Mouse (Mus musculus) neural tube, embryonic 12.5 days (tissue): ENCODE results near the gene Ipp. TPM values are rescaled to one million over a fixed set of nuclear protein-coding genes. Genes with fewer than 3 reads are reported as not detected.

Experiments used
- ATAC-seq: fragments of 200-750 bp; cut with Nextera tagmentation; 2 replicates; pipeline ENCODE4 v1.8.0; 2017; ENCODE audit warnings: low read depth, mild to moderate bottlenecking, moderate TSS enrichment, moderate library complexity; ENCODE audit not compliant: low FRiP score
- H3K27ac ChIP-seq: fragments of 300-500 bp; sonication (generic); 2 replicates; pipeline ENCODE4 v1.5.1; 2016
- H3K27me3 ChIP-seq: fragments of 300-500 bp; sonication (generic); replicated peaks from 2 replicates; pipeline ENCODE4 v1.6.1; 2016; ENCODE audit warnings: mild to moderate bottlenecking
- H3K36me3 ChIP-seq: fragments of 300-500 bp; sonication (generic); 2 replicates; pipeline ENCODE4 v1.6.1; 2016; ENCODE audit warnings: mild to moderate bottlenecking
- H3K4me1 ChIP-seq: fragments of 300-500 bp; sonication (generic); 2 replicates; pipeline ENCODE4 v1.6.1; 2016
- H3K4me2 ChIP-seq: fragments of 300-500 bp; sonication (generic); replicated peaks from 2 replicates; pipeline ENCODE4 v1.6.1; 2016; ENCODE audit warnings: mild to moderate bottlenecking
- H3K4me3 ChIP-seq: fragments of 300-500 bp; sonication (generic); 2 replicates; pipeline ENCODE4 v1.5.1; 2016
- H3K9ac ChIP-seq: fragments of 300-500 bp; sonication (generic); 2 replicates; pipeline ENCODE4 v1.6.1; 2016; ENCODE audit warnings: mild to moderate bottlenecking
- H3K9me3 ChIP-seq: fragments of 300-500 bp; sonication (generic); 2 replicates; pipeline ENCODE4 v1.6.1; 2016; ENCODE audit warnings: mild to moderate bottlenecking
- WGBS: fragments of 180-500 bp; shearing (Covaris S2); methylation state at CpG from one replicate; pipeline ENCODE4 v1.1.7; 2016; 5-methylcytosine and 5-hydroxymethylcytosine counted together
- polyA plus RNA-seq: library from polyadenylated mRNA; unstranded; fragments of >200 nt; fragmentation: Nextera tagmentation; extraction: Ambion mirVana; gene quantifications from 2 replicates; pipeline ENCODE4 v1.2.1, GENCODE M21; 2016

Gene Ipp
- 13.2 and 14.7 TPM in 2 replicates for polyA plus RNA-seq

DNA sequence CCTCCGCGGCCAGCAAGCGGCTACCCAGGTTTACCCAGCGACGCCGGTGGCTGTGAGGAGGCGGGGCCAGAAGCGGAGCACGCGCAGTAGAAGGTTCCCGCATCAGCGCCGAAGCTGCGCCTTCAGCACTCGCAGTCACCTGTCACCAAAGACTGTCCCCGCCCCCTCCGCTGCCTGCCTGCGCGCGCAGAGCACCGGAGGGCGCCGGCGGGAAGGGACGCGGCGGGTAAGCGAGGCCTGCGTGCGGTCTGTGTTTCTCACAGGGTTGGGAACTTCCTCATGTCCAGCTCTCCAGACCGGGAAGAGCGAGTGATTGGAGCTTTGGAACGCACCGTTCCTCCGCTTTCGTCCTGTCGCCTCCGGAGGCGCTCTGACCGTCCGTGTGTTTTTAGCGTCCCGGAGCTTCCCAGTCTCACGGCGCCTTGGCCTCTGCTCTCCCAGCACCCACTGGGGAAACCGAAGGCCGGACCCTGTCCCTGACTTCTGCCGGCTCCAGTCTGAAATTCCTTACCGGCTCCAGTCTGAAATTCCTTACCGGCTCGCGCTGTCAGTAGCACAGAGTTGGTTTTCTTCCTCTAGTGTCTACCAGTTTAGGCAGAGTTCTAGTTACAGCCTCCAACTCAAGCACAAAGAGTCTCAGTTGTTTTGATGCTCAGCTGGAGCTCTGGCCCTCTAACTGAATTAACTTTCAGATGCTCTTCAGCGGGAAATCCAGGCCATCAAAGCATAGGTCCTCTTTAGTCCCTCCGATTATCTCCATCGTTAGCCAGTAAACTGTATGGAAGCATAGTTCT lies at the start of gene Ipp:
Gene Ipp (plus strand): TSS at position 125 of the 794 bp plus-strand sequence.
- peak; percentile 97 for ATAC-seq
- peak within 1 kb of the TSS; percentile 75 for H3K9ac ChIP-seq
- H3K36me3 ChIP-seq = no peaks in the 10 kb centered on the region
- H3K4me3 ChIP-seq = peak within 1 kb of the TSS; percentile 58
- peak within 1 kb of the TSS; percentile 72 for H3K27ac ChIP-seq
- peaks cover 7% of the 10 kb centered on the region for H3K4me1 ChIP-seq
- H3K27me3 ChIP-seq = no peaks in the 10 kb centered on the region
- H3K9me3 ChIP-seq = no peaks in the 10 kb centered on the region
- H3K4me2 ChIP-seq = peak within 1 kb of the TSS; percentile 72
- 1% methylated on average over 55 of the region's 55 CpGs for WGBS

DNA sequence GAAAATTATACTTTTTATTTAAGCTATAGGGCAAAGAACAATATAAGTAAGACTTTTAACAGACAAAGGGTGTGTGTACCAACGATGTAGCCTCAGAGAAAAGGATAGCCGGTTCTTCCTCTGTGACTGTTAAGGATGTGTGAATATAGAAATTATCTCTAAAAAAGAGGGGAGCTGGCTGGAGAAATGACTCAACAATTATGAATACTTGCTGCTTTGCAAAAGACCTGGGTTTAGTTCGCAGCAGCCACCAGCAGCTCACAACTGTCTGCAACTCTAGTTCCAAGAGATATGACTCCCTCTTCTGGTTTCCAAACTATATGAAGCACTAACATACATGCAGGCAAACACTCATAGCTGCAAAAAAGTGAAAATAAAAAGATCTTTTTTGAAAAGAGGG lies 45.4 kb upstream of the Ipp start:
- no peak for ATAC-seq
- Histone ChIP-seq H3K4me1 (peaks cover 14% of the 10 kb centered on the region), H3K9me3 (no peaks in the 10 kb centered on the region), H3K27ac (no peak overlapping the region), H3K4me2 (peak overlapping the region; percentile 74; the same call in 1 of the 2 replicates), H3K36me3 (no peaks in the 10 kb centered on the region), H3K9ac (no peak overlapping the region), H3K27me3 (no peaks in the 10 kb centered on the region), H3K4me3 (no peak overlapping the region)
- WGBS = 94% methylated on average over 3 of the region's 3 CpGs

DNA sequence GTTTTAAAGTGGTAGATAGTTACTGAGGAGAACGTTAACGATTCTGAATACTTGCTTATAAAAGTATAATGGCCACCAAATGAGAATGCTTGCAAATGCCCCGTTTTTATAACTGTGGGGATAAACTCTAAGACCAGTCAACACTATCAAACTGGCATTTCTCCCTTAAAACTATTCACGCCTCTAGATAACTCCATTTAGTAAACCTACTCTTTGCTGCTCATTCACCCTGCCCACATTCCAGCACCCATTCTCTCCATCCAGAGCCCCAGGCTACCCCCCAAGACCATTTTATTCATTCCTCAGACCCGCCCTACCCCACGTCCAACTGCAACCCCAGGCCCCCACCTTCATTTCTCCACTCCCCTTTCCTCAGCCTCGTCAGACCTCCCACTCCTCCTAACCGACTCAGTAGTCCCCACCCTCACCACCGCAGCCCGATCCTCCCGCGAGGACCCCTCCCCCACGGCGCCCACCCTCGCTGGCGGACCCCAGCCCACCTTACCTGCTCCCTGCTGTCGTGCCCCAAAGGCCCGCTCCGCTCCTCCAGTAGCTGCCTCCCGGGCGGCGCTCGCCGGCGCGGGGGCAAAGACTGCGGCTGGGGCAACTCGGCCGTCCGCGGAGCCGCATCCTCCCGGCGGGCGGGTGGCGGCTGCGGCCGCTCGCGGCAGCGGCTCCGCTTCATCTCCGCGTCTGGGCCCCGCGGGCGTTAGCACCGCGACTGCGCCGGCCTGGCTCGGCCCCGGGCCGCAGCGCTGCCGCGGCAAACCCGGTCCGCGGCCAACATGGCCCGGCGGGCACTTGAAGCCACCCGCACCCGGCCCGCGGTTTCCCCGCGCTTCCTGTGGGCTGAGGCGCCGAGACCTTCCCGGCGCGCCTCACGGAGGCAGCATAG lies 43.9 kb upstream of the Ipp start:
- peak; percentile 66 for ATAC-seq
- Histone ChIP-seq H3K4me2 (peak overlapping the region; percentile 74), H3K9me3 (peaks cover 4% of the 10 kb centered on the region; the same call in 1 of the 2 replicates), H3K9ac (peak overlapping the region; percentile 98), H3K4me1 (peaks cover 14% of the 10 kb centered on the region), H3K27me3 (no peaks in the 10 kb centered on the region), H3K36me3 (no peaks in the 10 kb centered on the region), H3K4me3 (peak overlapping the region; percentile 96), H3K27ac (peak overlapping the region; percentile 90)
- 2% methylated on average over 66 of the region's 74 CpGs for WGBS

DNA sequence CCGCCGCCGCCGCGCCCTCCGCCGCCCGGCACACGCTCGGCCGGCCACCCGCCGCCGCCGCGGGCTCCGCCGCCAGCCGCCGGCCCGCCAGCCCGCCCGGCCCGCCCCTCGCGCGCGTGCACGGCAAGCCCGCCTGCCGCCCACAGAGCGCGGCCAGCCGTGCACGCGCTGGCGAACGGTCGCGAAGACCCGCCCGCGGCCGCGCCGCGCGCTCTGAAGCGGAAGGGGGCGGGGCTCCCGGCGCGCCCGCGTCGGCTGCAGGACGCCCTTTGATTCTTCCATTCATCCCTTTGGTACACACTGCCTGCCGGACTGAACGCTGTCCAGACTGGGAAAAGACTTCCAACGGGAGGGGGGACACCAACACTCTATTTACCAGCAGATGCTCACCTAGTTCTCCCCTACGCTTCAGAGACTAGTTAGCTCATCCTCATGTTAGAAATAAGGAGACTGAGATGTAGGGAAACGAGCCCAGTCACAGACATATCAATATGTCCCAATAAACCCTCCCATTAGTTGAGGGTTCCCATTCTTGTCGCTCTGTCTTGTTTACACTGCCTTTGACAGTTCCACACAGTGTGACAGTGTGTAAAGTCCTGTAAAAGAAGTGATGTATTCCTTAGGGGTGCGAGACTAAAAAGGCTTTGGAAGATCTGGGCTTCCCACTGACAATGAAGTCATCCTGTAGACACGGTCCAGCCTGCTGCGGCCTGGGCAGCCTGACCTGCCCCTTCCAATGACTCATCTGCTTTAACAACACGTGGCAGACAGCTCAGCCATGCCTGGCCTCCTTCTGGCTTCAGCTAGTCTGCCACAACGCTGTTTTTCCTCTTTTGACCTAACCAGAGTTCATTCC lies 43.0 kb upstream of the Ipp start, which contains the start of gene Mast2:
Gene Mast2 (minus strand): TSS at position 58 of the 856 bp plus-strand sequence.
- WGBS = 1% methylated on average over 68 of the region's 68 CpGs
- H3K4me1 ChIP-seq = peaks cover 14% of the 10 kb centered on the region
- peak; percentile 90 for ATAC-seq
- H3K27me3 ChIP-seq = no peaks in the 10 kb centered on the region
- peak within 1 kb of the TSS; percentile 90 for H3K27ac ChIP-seq
- peak within 1 kb of the TSS; percentile 74 for H3K4me2 ChIP-seq
- peaks cover 4% of the 10 kb centered on the region; the same call in 1 of the 2 replicates for H3K9me3 ChIP-seq
- H3K36me3 ChIP-seq = no peaks in the 10 kb centered on the region
- peak within 1 kb of the TSS; percentile 96 for H3K4me3 ChIP-seq
- H3K9ac ChIP-seq = peak within 1 kb of the TSS; percentile 98

DNA sequence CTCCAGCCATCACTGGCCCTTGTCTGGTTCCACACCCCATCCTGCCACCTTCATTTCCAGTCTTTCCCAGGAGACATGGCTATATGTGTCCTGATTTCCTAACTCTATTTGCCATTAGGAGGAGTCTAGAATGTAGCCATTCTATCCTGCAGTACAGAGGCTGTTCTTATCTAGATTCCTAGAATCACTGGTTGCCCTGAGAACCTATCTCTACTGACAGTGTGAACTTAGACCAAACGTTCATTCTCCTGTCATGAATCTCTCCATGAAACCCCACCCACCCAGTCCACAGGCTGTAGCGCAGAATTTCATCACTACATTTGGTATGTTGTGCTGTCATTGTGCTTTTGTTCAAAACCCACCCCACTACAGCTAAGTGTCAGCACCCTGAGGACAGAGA lies 26.0 kb upstream of the Ipp start:
- Histone ChIP-seq H3K4me3 (no peak overlapping the region), H3K9ac (no peak overlapping the region), H3K27ac (no peak overlapping the region), H3K4me1 (no peaks in the 10 kb centered on the region), H3K27me3 (no peaks in the 10 kb centered on the region), H3K9me3 (no peaks in the 10 kb centered on the region), H3K36me3 (no peaks in the 10 kb centered on the region), H3K4me2 (no peak overlapping the region)
- 74% methylated on average over 2 of the region's 2 CpGs for WGBS
- ATAC-seq = no peak

DNA sequence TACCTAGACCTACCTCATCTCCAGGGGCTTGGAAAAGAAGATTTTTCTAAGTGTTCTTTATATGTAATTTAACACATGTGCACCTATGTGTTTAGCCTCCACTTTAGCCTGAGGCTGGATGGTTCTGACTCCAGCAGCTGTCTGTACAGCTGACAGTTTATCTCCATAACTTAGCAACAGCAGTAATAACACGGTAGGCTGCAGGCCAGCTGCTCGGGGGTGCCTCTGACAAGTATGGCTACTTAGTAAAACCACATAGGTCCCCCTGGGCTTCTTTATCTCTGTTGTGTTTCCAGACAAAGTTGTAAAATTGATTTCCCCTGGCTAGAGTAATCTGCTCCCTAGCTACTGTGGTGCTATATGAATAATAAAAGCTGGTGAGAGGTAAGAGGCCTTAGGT lies 23.9 kb upstream of the Ipp start:
- H3K4me2 ChIP-seq = no peak overlapping the region
- WGBS = 21% methylated on average over 2 of the region's 2 CpGs

DNA sequence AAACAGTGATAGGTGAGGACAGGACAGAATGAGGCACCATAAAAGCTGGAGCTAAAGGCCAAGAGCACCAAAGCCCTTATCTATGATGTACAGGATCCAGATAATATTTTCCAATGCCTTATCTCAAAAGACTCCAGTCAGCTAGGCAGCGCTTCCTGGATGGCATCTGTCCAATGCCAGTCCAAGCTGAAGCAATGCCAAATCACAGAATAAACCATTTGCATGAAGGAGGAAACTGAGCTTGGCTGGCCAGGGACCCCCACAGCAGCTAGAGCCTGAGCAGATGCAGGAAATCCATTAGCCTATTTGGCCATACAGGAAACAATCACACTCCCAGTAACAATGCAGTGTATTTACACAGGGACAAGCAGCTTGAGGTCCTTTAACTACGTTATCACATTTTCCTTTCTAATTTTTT lies 16.2 kb upstream of the Ipp start:
- ATAC-seq = no peak
- WGBS = 74% methylated on average over 2 of the region's 2 CpGs
- no peak overlapping the region for H3K9ac ChIP-seq

More for the DNA sequence above, 23.9 kb upstream of the Ipp start:
- H3K9ac ChIP-seq = no peak overlapping the region
- H3K27ac ChIP-seq = no peak overlapping the region
- no peaks in the 10 kb centered on the region for H3K36me3 ChIP-seq
- H3K4me1 ChIP-seq = no peaks in the 10 kb centered on the region
- ATAC-seq = no peak
- H3K27me3 ChIP-seq = no peaks in the 10 kb centered on the region
- H3K9me3 ChIP-seq = no peaks in the 10 kb centered on the region
- no peak overlapping the region for H3K4me3 ChIP-seq

DNA sequence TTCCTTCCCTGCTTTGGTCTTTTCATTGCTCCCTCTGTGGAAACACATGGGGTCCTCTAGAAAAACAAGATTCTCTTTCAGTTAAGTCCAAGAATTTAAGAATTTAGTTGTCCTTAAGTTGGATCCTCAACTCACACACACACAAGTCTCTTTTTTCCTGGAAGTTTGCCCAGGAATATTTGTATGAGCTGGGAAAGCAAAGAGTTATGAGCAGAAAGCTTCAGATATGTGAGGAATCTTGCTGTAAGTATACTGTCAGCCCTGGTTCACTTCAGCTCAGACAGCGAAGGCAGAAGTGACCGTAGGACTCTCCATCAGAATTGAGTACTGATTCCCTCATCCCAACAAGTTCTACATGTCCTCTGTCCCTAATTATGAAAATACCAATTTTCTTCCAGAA lies 15.5 kb upstream of the Ipp start:
- H3K4me2 ChIP-seq = no peak overlapping the region
- 94% methylated on average over 2 of the region's 2 CpGs for WGBS
- no peaks in the 10 kb centered on the region for H3K27me3 ChIP-seq
- ATAC-seq = no peak
- peaks cover 3% of the 10 kb centered on the region; the same call in 1 of the 2 replicates for H3K9me3 ChIP-seq
- H3K36me3 ChIP-seq = no peaks in the 10 kb centered on the region
- H3K9ac ChIP-seq = no peak overlapping the region
- H3K4me1 ChIP-seq = no peaks in the 10 kb centered on the region
- H3K27ac ChIP-seq = no peak overlapping the region
- no peak overlapping the region for H3K4me3 ChIP-seq

More for the DNA sequence above, 16.2 kb upstream of the Ipp start:
- H3K4me3 ChIP-seq = no peak overlapping the region
- H3K9me3 ChIP-seq = peaks cover 3% of the 10 kb centered on the region; the same call in 1 of the 2 replicates
- H3K36me3 ChIP-seq = no peaks in the 10 kb centered on the region
- H3K4me2 ChIP-seq = no peak overlapping the region
- H3K4me1 ChIP-seq = no peaks in the 10 kb centered on the region
- no peak overlapping the region for H3K27ac ChIP-seq
- H3K27me3 ChIP-seq = no peaks in the 10 kb centered on the region

DNA sequence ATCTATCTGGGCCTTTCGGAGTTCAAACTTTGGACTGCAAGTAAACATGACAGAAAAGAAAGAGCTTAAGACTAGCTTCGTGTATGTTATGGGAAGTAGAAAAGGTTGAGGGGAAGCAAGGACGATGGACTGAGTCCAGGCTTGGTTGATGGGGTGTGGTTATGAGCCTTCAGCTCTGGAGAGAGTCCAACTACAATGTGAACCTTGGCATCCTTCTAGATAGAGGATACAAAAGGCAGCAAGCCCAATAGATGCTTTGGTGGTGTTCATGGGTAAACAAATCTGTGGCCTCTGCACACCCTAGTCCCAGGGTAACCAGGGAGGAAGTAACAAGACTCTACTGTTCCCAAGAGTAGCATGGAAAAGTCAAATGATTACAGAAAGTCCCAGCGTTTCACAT lies 14.9 kb upstream of the Ipp start:
- H3K4me3 ChIP-seq = no peak overlapping the region
- H3K27ac ChIP-seq = no peak overlapping the region

DNA sequence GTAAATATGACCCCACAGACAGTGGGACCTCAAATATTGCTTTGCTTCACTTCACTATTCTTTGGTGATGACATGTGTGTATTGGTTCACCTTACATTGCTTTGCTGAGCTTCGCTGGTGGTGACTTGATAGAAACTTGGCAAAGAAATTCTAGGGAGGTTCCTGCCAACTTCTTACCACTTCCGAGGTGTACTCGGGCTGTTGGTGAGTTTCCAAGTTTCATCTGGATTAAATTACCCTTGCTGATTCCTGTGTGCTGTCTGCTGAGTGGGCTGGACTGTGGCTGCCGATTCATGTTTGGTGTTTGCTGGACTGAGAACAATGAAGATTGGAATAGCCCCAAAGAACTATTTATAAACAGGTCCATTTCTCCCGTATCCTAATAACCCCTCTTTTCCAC lies 13.7 kb upstream of the Ipp start:
- Histone ChIP-seq H3K27me3 (no peaks in the 10 kb centered on the region), H3K36me3 (no peaks in the 10 kb centered on the region), H3K4me3 (no peak overlapping the region), H3K9ac (no peak overlapping the region), H3K27ac (no peak overlapping the region), H3K4me2 (no peak overlapping the region), H3K9me3 (peaks cover 3% of the 10 kb centered on the region; the same call in 1 of the 2 replicates), H3K4me1 (no peaks in the 10 kb centered on the region)
- no peak for ATAC-seq
- WGBS = 88% methylated on average over 5 of the region's 5 CpGs

More for the DNA sequence above, 14.9 kb upstream of the Ipp start:
- H3K9me3 ChIP-seq = peaks cover 3% of the 10 kb centered on the region; the same call in 1 of the 2 replicates
- H3K9ac ChIP-seq = no peak overlapping the region
- no peaks in the 10 kb centered on the region for H3K27me3 ChIP-seq
- H3K36me3 ChIP-seq = no peaks in the 10 kb centered on the region
- ATAC-seq = no peak
- WGBS = 83% methylated on average over 4 of the region's 4 CpGs
- H3K4me2 ChIP-seq = no peak overlapping the region
- H3K4me1 ChIP-seq = no peaks in the 10 kb centered on the region

DNA sequence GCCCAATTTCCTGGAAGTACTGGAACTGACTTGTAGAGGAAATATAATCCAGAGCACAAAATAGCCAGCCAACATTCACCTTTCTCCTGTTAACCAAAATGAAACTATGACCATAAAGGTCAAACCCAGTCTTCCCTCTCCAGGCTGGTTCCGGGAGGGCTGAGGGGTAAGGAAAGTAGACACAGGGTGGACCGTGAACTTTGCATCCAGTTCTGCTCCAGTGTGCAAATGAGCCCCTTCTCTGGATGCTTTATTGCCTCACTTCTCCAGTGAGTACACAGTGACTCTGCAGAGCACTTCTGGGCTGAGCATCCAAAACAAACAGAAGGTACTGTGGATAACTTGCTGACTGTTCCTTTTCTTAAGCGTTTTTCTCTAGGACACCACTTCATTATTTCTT lies 7.4 kb upstream of the Ipp start:
- Histone ChIP-seq H3K4me3 (no peak overlapping the region), H3K9me3 (no peaks in the 10 kb centered on the region), H3K27ac (no peak overlapping the region), H3K27me3 (no peaks in the 10 kb centered on the region), H3K36me3 (no peaks in the 10 kb centered on the region), H3K9ac (no peak overlapping the region), H3K4me1 (no peaks in the 10 kb centered on the region), H3K4me2 (no peak overlapping the region)
- no peak for ATAC-seq
- WGBS = 80% methylated on average over 3 of the region's 3 CpGs
